ENCODE assay signal across 12 mouse cellular contexts in the genomic region with DNA sequence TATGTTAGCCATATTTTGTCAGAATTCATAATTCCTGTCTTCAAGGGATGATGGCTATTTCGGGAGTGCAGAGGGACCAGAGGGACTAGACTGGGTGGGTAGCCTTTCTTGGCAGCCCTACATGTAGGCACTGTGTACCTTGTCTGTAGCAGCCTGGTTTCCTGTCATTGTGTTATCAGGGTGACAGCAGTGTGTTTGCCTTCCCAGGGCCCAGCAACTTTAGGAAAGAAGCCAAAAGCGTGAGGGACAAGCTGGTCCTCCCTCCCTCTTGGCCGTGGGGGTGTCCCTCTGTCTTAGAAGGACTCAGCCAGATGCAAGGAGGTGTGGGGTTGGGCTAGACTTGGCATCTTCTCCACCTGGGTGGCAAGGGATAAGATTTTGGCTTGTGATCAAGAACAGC.
A peak's percentile ranks its signal among the peaks of the same experiment; 100 is the strongest.
DNase-seq lines count a peak whose midpoint lies in the region; ATAC-seq and TF ChIP-seq lines count a peak whose summit lies in the region.
"Had no signal": no experiment of that assay in that cellular context is flagged by ENCODE, and none has a peak within 500 bp of the region (broad histone marks: within the 10 kb centered on the region; RNA-seq: fewer than 3 reads in every experiment).

No protein-coding gene starts in this region.

- peaks cover 52% of the 10 kb centered on the region for H3K4me1 ChIP-seq in forebrain, embryonic 16.5 days (replicated peaks; ENCODE audit: control insufficient read depth, insufficient read depth, low read length)
- peaks cover 45% of the 10 kb centered on the region for H3K4me1 ChIP-seq in forebrain, embryonic 10.5 days
- peaks cover 9% of the 10 kb centered on the region; the same call in 1 of the 2 replicates for H3K4me1 ChIP-seq in heart, postnatal 0 days (ENCODE audit: control insufficient read depth, insufficient read depth)
- peaks cover 35% of the 10 kb centered on the region for H3K4me1 ChIP-seq in lung, embryonic 15.5 days
- 0 out of 2 replicates have a peak, but pooled peaks cover 5% of the 10 kb centered on the region for H3K4me1 ChIP-seq in liver, postnatal 0 days (ENCODE audit: insufficient read depth)

- H3K4me3 ChIP-seq in forebrain, embryonic 16.5 days (replicated peaks; ENCODE audit: low read length), result no peak overlapping the region
- H3K4me3 ChIP-seq in forebrain, embryonic 10.5 days, result no peak overlapping the region
- H3K4me3 ChIP-seq in heart, postnatal 0 days (ENCODE audit: low read depth, low read length), result no peak overlapping the region
- no peak overlapping the region for H3K4me3 ChIP-seq in lung, embryonic 15.5 days
- no peak overlapping the region for H3K4me3 ChIP-seq in liver, postnatal 0 days (ENCODE audit: low read depth, low read length)
- H3K4me3 ChIP-seq: hindbrain, embryonic 15.5 days; limb, embryonic 12.5 days had no signal

- no peaks in the 10 kb centered on the region for H3K9me3 ChIP-seq in forebrain, embryonic 16.5 days (ENCODE audit: control insufficient read depth, low read length)
- H3K9me3 ChIP-seq in forebrain, embryonic 10.5 days, result peaks cover 11% of the 10 kb centered on the region
- H3K9me3 ChIP-seq in heart, postnatal 0 days (replicated peaks; ENCODE audit: control insufficient read depth, low read length), result no peaks in the 10 kb centered on the region
- 0 out of 2 replicates have a peak, but pooled peaks cover 4% of the 10 kb centered on the region for H3K9me3 ChIP-seq in lung, embryonic 15.5 days
- H3K9me3 ChIP-seq in liver, postnatal 0 days (ENCODE audit: low read length), result no peaks in the 10 kb centered on the region
- H3K9me3 ChIP-seq: hindbrain, embryonic 15.5 days had no signal

- H3K36me3 ChIP-seq in forebrain, embryonic 16.5 days (ENCODE audit: control insufficient read depth, insufficient read depth), result peaks cover 15% of the 10 kb centered on the region
- peaks cover 17% of the 10 kb centered on the region for H3K36me3 ChIP-seq in forebrain, embryonic 10.5 days (replicated peaks)
- no peaks in the 10 kb centered on the region for H3K36me3 ChIP-seq in heart, postnatal 0 days (replicated peaks; ENCODE audit: control insufficient read depth, insufficient read depth, low read length)
- H3K36me3 ChIP-seq in lung, embryonic 15.5 days, result peaks cover 10% of the 10 kb centered on the region; the same call in 1 of the 2 replicates
- H3K36me3 ChIP-seq in liver, postnatal 0 days (replicated peaks; ENCODE audit: insufficient read depth, low read length), result no peaks in the 10 kb centered on the region

- ATAC-seq in forebrain, embryonic 16.5 days, result no peak
- ATAC-seq in heart, postnatal 0 days (ENCODE audit: insufficient read depth, low read depth), result peak; percentile 51
- 0 out of 2 replicates have a peak, but pooled peaks have one; percentile 6 for ATAC-seq in lung, embryonic 15.5 days (ENCODE audit: borderline replicate concordance, extremely low read depth, low FRiP score, low TSS enrichment)
- ATAC-seq in liver, postnatal 0 days, result no peak
- ATAC-seq: CD4-positive, CD25-positive, alpha-beta regulatory T cell, adult 4 months had no signal

- TF ChIP-seq CTCF in heart, postnatal 0 days (IDR thresholded peaks at IDR 0.05; ENCODE audit: low read depth), result no peak
- no peak for TF ChIP-seq CTCF in liver, postnatal 0 days (IDR thresholded peaks at IDR 0.05; ENCODE audit: low read depth)

- H3K4me2 ChIP-seq in forebrain, embryonic 16.5 days (ENCODE audit: low read length), result no peak overlapping the region
- no peak overlapping the region for H3K4me2 ChIP-seq in heart, postnatal 0 days (ENCODE audit: low read depth, low read length)
- H3K4me2 ChIP-seq in lung, embryonic 15.5 days, result no peak overlapping the region
- H3K4me2 ChIP-seq in liver, postnatal 0 days (ENCODE audit: low read depth, low read length), result no peak overlapping the region
- H3K4me2 ChIP-seq: hindbrain, embryonic 15.5 days; limb, embryonic 12.5 days had no signal

- peak; percentile 53; the same call in 1 of the 2 replicates for TF ChIP-seq EP300 in heart, postnatal 0 days (IDR thresholded peaks at IDR 0.05; ENCODE audit: low read depth)
- no peak; the same call in 1 of the 2 replicates for TF ChIP-seq EP300 in liver, postnatal 0 days (IDR thresholded peaks at IDR 0.05; ENCODE audit: low read depth)

- 71% methylated on average over 3 of the region's 3 CpGs for whole genome bisulfite sequencing in forebrain, embryonic 16.5 days
- 86% methylated on average over 3 of the region's 3 CpGs for WGBS in forebrain, embryonic 10.5 days
- 28% methylated on average over 3 of the region's 3 CpGs for WGBS in heart, postnatal 0 days
- 46% methylated on average over 3 of the region's 3 CpGs for WGBS in lung, embryonic 15.5 days
- WGBS in liver, postnatal 0 days (ENCODE audit: insufficient replicate concordance), result 45% methylated on average over 3 of the region's 3 CpGs

- H3K27me3 ChIP-seq in forebrain, embryonic 16.5 days (replicated peaks; ENCODE audit: control insufficient read depth, insufficient read depth, low read length), result no peaks in the 10 kb centered on the region
- no peaks in the 10 kb centered on the region for H3K27me3 ChIP-seq in forebrain, embryonic 10.5 days (ENCODE audit: poor library complexity, severe bottlenecking)
- H3K27me3 ChIP-seq in heart, postnatal 0 days (ENCODE audit: control insufficient read depth, insufficient read depth, low read length), result no peaks in the 10 kb centered on the region
- H3K27me3 ChIP-seq in lung, embryonic 15.5 days, result no peaks in the 10 kb centered on the region
- no peaks in the 10 kb centered on the region for H3K27me3 ChIP-seq in liver, postnatal 0 days (ENCODE audit: insufficient read depth, low read length)
- H3K27me3 ChIP-seq: hindbrain, embryonic 15.5 days; limb, embryonic 12.5 days had no signal

- H3K27ac ChIP-seq in forebrain, embryonic 16.5 days (ENCODE audit: low read length), result peak overlapping the region; percentile 50
- H3K27ac ChIP-seq in forebrain, embryonic 10.5 days, result no peak overlapping the region
- peak overlapping the region; percentile 49 for H3K27ac ChIP-seq in heart, postnatal 0 days (ENCODE audit: low read depth)
- peak overlapping the region; percentile 85 for H3K27ac ChIP-seq in lung, embryonic 15.5 days
- no peak overlapping the region for H3K27ac ChIP-seq in liver, postnatal 0 days (ENCODE audit: low read depth)
- H3K27ac ChIP-seq: hindbrain, embryonic 15.5 days; limb, embryonic 12.5 days had no signal

- no peak for DNase-seq in forebrain, embryonic 10.5 days (ENCODE audit: extremely low spot score, low spot score)
- peak; percentile 30 for DNase-seq in MEL-GATA-1-ER (ENCODE audit: extremely low read depth, low read depth)
- peak; percentile 73 for DNase-seq in heart, postnatal 0 days (ENCODE audit: low spot score)
- no peak for DNase-seq in retina, postnatal 1 day
- DNase-seq in liver, postnatal 0 days, result no peak
- DNase-seq in cerebellum, adult 9-11 months, result no peak
- DNase-seq: cerebellum, adult 11-12 months had no signal

- H3K9ac ChIP-seq in forebrain, embryonic 16.5 days (replicated peaks; ENCODE audit: low read depth, low read length), result no peak overlapping the region
- no peak overlapping the region for H3K9ac ChIP-seq in heart, postnatal 0 days (replicated peaks; ENCODE audit: low read depth, low read length)
- H3K9ac ChIP-seq in lung, embryonic 15.5 days, result no peak overlapping the region
- no peak overlapping the region for H3K9ac ChIP-seq in liver, postnatal 0 days (replicated peaks)
- H3K9ac ChIP-seq: hindbrain, embryonic 15.5 days; limb, embryonic 12.5 days had no signal

Comparison
In these comparisons a context has a peak if more than half of its experiments do, and no peak if none do; other contexts are left out.
1. H3K27ac ChIP-seq: peak in forebrain, embryonic 16.5 days (single experiment), heart, postnatal 0 days (single experiment) and lung, embryonic 15.5 days (single experiment); none in forebrain, embryonic 10.5 days (single experiment) and liver, postnatal 0 days (single experiment).
2. ATAC-seq: peak in heart, postnatal 0 days (single experiment) and lung, embryonic 15.5 days (single experiment); none in forebrain, embryonic 16.5 days (single experiment) and liver, postnatal 0 days (single experiment).
3. DNase-seq: peak in MEL-GATA-1-ER (single experiment) and heart, postnatal 0 days (single experiment); none in forebrain, embryonic 10.5 days (single experiment), retina, postnatal 1 day (single experiment), liver, postnatal 0 days (single experiment) and cerebellum, adult 9-11 months (single experiment).